In genomic region chr9:59189141-59189540, GRCm38 (mm10) we compare ENCODE assay signal across 8 mouse cellular contexts.
DNase-seq lines count a peak whose midpoint lies in the region; ATAC-seq lines count a peak whose summit lies in the region.

No protein-coding gene starts in this region.

- no peak overlapping the region for H3K4me3 ChIP-seq in midbrain, embryonic 14.5 days (replicated peaks; ENCODE audit: low read depth, low read length)
- no peak overlapping the region for H3K4me3 ChIP-seq in midbrain, embryonic 10.5 days

- no peak overlapping the region; the same call in 1 of the 2 replicates for H3K27ac ChIP-seq in midbrain, embryonic 14.5 days (replicated peaks; ENCODE audit: low read depth, low read length)
- no peak overlapping the region for H3K27ac ChIP-seq in midbrain, embryonic 10.5 days (replicated peaks)

- no peaks in the 10 kb centered on the region for H3K27me3 ChIP-seq in midbrain, embryonic 14.5 days (ENCODE audit: control insufficient read depth, insufficient read depth, low read length)
- no peaks in the 10 kb centered on the region for H3K27me3 ChIP-seq in midbrain, embryonic 10.5 days (ENCODE audit: low read depth, poor library complexity, severe bottlenecking)

- intact Hi-C loops in heart, postnatal 14 days (cut with DNase I): no loop called here

- H3K4me2 ChIP-seq in midbrain, embryonic 14.5 days (ENCODE audit: low read length): no peak overlapping the region

- peaks cover 3% of the 10 kb centered on the region; the same call in 1 of the 2 replicates for H3K4me1 ChIP-seq in midbrain, embryonic 14.5 days (ENCODE audit: control insufficient read depth, insufficient read depth, low read length)
- 0 out of 2 replicates have a peak, but pooled peaks cover 3% of the 10 kb centered on the region for H3K4me1 ChIP-seq in midbrain, embryonic 10.5 days

- H3K9ac ChIP-seq in midbrain, embryonic 14.5 days (replicated peaks; ENCODE audit: low read length): no peak overlapping the region

- H3K36me3 ChIP-seq in midbrain, embryonic 14.5 days (ENCODE audit: control insufficient read depth, insufficient read depth, low read length): no peaks in the 10 kb centered on the region
- H3K36me3 ChIP-seq in midbrain, embryonic 10.5 days: no peaks in the 10 kb centered on the region

- 65% methylated on average over 9 of the region's 9 CpGs for WGBS in midbrain, embryonic 14.5 days
- whole genome bisulfite sequencing in midbrain, embryonic 10.5 days: 86% methylated on average over 9 of the region's 9 CpGs

- peak; percentile 29 for DNase-seq in midbrain, embryonic 14.5 days
- DNase-seq in midbrain, embryonic 10.5 days (ENCODE audit: low spot score): no peak
- DNase-seq in cerebellum, adult 9-10 months: peak; percentile 65
- peak; percentile 57 to 71 for DNase-seq in heart, postnatal 14 days
- DNase-seq in kidney, postnatal 14 days: peak; percentile 30
- peak; percentile 65 for DNase-seq in neural tube, embryonic 10.5 days (ENCODE audit: extremely low spot score, low spot score)
- no peak for DNase-seq in spleen, adult 18-20 months
- DNase-seq in retina, postnatal 1 day: no peak

- no peaks in the 10 kb centered on the region for H3K9me3 ChIP-seq in midbrain, embryonic 14.5 days (ENCODE audit: control insufficient read depth, low read length)
- H3K9me3 ChIP-seq in midbrain, embryonic 10.5 days (replicated peaks): no peaks in the 10 kb centered on the region

- no peak for ATAC-seq in midbrain, embryonic 14.5 days (ENCODE audit: low FRiP score, low TSS enrichment)

Comparison
In these comparisons a context has a peak if more than half of its experiments do, and no peak if none do; other contexts are left out.
1. DNase-seq: peak in midbrain, embryonic 14.5 days (single experiment), cerebellum, adult 9-10 months (single experiment), heart, postnatal 14 days (2 of 2), kidney, postnatal 14 days (single experiment) and neural tube, embryonic 10.5 days (single experiment); none in midbrain, embryonic 10.5 days (single experiment), spleen, adult 18-20 months (0 of 2) and retina, postnatal 1 day (single experiment).